Mouse (Mus musculus) stomach, postnatal 0 days (tissue): ENCODE measurements at regions not wholly inside any gene's neighbourhood (a gene's known extent, or its start where the extent isn't known, plus 50 kb on each side); places are given as distances from the start of the nearest gene placed in this dataset.

Experiments
- CTCF ChIP-seq: IDR thresholded peaks from 2 replicates; pipeline ENCODE4 v1.5.1; 2016; ENCODE audit warnings: antibody characterized with exemption, low read depth, mild to moderate bottlenecking, moderate library complexity
- EP300 ChIP-seq: optimal IDR thresholded peaks from 2 replicates; pipeline ENCODE3; 2016; ENCODE audit warnings: antibody characterized with exemption

DNA sequence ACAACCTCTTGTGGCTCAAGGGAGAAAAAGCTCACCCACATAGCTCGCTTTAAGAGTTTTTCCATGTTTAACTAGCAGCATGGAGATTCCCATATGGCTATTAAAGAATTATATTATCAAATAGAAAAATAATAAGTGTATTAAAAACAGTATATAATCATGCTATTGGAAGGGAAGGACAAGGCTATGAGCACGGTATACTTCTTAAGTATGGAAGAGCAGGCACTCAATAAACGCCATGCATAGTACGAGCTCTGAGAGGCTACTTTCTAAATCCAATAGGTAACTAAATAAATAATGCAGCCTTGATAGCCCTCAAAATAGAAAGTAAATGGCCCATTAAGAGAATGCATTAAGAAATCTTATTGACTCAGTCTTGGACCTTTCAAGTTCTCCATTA, 273.6 kb downstream of the Trim52 start:
- TF ChIP-seq CTCF, result no peak
- no peak for TF ChIP-seq EP300
